Mouse (Mus musculus): ENCODE measurements around the gene Irak2.
"Not testable (repeated sequence)": the region's sequence is repeated elsewhere in the genome, so short reads cannot be mapped to it uniquely, and the experiment has no call there.

Gene Irak2

DNA sequence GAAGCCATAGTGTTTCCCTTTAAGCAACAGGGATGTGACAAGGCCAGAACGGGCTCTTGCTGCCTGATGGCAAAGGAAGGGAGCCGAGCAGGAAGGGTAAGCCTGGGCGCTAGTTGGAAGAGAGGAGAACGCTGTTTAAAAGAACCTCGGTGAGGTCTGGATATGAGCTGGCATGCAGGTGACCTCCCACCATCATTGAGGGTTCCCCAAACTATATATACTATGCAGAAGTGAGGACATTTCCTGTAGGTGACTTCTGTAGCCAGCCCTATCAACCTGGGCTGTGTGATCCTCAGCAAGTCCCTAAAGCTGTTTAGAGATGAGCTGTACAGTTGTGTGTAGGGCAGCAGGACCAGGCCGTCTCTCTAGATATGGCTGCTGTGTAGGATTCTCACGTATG, 26.0 kb downstream of the Irak2 start:
- DNase-seq (ENCODE audit: extremely low read depth, insufficient read length, low spot score), result no peak

DNA sequence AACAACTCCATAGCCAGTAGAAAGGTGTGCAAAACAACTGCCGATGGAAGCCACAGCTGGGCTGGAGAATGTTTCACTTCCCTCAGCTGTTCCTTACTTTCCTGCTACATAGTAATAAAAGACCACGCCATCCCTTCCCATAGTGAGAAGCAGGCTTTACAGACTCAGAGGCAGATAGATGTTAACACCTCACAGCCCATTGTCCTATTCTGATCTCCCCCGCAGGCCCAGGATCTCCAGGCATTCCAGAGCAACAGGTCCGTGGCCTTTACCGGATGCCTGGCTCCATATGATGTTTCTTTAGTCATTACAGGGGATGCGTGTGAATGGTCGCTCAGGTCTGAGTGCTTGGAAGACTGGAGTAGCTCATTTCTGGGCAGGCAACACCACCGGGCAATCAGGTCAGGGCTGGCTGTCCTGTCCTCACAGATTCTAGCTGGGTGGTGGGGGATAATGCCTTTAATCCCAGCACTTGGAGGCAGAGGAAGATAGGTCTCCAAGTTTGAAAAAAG, 29.4 kb downstream of the Irak2 start:
- no peak for DNase-seq (ENCODE audit: extremely low read depth, insufficient read length, low spot score)

DNA sequence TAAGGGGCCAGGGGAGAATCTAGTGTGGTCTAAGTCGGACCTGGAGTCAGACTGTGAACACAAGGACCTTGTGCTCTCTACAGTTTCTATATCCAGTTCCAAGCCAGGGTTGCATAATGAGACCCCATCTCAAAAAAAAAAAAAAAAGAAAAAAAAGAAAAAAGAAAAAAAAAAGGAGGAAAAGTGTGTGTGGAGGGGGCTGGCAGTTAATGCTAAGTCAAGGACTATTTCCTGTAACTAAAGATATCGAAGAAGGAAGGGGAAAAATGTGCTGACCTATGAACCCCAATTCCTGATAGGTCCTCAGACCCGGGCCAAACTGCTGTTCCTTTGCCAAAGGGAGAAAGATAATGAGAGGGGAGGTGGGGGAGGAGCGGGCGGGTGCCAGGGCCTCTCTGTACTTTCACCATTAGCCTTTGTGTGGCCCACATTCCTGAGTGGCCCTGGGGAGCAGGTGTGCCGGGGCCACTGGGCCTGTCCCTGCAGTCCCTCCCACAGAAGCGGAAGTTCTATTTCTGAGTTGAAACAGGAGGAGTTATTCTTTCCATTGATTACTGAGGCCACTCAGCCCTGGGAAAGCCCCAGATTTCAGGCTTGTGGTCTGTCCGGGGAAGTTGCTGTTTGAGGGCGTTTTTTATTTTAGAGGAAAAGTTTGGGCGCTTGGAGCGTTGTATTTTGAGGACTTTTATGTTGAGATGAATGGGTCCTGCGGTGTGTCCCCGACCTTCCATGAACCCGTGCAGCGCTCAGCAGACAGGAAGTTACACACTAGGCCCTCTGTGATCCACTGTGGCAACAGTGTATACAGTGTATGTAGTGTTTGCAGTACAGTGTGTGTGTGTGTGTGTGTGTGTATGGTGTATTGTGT, 30.3 kb downstream of the Irak2 start:
- peak; percentile 59 for DNase-seq (ENCODE audit: extremely low read depth, insufficient read length, low spot score)

DNA sequence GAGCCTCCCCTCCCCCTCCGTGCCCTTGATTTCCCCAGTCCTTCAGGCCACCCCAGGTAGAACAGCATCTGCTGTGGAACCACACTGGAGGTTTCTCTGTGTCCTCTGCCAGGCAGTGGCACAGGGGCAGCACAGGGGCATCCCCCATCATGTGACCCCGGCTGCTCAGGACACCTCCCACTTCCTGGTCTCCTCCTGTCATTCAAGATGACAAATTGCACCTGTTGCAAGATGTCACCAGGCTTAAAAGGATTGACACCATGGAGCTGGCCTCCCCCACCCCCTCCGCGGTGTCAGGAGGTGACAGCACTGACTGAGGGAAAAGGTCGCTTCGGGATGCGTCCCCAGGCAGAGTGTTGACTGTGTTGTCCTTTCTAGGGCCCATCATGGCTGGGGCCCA, 31.6 kb downstream of the Irak2 start:
- no peak for DNase-seq (ENCODE audit: extremely low read depth, insufficient read length, low spot score)

DNA sequence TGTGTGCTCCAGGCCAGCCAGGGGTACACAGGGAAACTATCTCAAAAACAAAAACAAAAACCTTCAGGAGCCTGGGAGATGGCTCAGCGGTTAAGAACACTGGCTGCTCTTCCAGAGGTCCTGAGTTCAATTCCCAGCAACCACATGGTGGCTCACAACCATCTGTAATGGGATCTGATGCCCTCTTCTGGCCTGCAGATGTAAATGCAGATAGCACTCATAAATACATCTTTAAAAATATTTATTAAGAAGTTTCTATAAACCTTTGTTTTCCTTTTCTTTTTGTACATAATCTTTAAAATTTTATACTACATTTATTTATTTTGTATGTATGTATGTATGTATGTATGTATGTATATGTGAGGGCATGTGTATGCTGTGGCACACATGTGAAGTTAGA, 33.8 kb downstream of the Irak2 start:
- not testable (repeated sequence) for DNase-seq (ENCODE audit: extremely low read depth, insufficient read length, low spot score)

DNA sequence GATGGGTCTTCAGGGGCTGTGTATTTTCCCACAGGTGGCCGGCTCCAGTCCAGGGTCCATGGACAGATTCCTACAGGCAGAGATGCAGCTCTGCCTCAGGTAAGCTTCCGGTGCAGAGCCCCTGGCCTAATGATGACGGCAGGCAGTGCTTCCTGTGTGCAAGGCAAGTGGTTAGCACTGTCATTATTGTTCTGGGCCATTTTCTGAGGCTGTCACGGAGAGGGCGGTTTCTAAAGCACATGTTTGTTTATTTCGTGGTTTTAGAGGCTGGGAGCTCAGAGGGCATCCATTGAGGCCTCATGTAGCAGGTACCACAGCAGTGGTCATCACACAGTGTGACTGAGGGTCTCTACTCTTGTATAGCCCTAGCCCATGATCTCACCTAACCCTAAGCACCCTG, 34.7 kb downstream of the Irak2 start:
- no peak for DNase-seq (ENCODE audit: extremely low read depth, insufficient read length, low spot score)

DNA sequence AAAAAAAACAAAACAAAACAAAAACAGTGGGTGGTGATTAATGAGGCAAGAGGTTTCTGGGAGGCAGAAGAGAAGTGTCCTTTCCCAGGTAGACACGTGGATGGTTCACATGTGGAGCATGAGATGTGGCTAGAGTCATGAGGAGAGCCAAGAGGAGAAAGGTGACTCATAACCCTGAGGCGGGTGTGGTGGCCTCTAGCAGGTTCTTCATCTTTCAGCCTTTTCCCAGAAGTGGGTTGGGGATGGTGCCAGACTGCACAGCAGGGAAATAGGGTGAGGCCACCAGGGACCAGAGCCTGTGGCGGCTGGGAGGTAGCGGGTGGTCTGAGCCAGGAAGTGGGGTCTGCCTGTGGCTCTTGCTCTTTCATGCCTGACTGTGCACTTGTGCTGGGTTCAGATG, 37.0 kb downstream of the Irak2 start:
- peak; percentile 88 for DNase-seq (ENCODE audit: extremely low read depth, insufficient read length, low spot score)

DNA sequence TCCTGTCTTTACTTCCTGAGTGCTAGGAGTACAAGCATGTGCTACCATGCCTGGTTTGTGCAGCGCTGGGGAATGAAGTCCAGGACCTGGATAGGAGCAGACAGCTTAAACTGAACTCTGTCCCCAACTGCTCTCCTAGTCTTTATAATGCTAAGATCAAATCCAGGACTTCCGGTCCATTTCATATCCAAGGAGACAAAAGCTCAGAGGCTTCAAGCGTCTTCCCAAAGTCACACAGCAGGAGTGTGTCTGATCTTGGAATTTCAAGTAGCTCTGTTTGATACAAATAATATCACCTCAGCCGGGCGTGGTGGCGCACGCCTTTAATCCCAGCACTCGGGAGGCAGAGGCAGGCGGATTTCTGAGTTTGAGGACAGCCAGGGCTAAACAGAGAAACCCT, 37.7 kb downstream of the Irak2 start:
- no peak for DNase-seq (ENCODE audit: extremely low read depth, insufficient read length, low spot score)

DNA sequence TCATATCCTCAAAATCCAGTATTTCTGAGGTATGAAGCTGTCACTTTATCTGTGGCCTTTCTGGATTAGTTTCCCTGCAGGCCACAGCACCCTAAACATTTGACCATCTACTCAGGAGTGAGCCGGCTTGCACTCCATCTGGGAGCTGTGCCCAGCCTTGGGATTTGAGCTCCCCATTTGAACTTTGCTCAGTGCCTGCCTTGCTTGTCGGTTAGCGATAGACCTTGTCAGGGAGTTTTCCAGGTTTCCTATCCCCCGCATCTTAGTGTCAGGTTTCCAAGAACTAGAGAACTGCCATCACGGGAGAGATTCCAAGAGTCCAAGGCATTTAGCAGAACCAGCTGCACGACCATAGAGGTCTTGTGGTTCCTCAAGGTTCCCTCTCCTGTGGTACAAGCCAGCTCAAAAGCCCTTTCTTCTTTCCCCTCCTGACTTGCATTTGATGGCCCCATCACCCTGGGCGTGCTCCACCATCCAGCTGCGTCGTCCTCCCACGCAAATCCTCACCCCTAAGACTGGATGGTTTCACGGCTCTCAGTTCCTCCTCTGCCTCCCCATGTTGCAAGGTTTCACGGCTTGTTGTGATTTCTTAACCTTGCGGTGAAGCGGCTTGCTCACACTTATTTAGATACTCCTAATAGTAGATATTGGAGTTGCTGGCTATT, 38.9 kb downstream of the Irak2 start:
- DNase-seq (ENCODE audit: extremely low read depth, insufficient read length, low spot score), result no peak

DNA sequence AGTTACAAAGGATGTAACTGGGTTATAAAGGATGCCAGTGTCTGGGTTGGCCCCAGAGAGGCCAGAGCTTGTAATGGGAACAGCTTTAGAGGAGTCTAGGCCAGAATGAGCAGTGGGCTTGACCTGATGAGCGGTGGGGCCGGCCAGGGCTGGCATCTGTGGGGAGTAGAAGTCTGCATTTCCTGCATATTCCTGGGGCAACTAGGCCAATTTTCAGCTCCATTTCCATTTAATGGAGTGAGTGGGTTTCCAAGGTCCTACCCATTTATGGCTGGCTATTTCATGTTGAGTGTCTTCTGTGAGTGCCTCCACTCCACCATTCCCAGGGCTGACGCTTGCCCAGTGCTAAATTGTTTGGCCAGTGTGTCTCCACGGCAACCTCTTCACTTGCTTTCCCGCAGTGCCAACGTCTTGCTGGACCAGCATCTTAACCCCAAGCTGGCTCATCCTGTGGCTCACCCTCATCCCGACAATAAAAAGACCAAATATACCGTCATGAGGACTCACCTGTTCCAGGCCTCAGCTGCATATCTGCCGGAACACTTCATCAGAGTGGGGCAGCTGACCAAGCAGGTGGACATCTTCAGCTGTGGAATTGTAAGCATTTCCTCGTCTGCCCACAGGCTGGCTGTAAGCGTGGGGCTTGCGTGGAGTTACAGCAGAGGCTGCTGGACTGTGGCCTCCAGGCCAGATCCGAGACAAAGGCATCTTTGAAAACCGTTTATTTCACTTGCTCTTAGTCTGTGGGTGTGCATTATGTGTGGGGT, 40.2 kb downstream of the Irak2 start:
- DNase-seq (ENCODE audit: extremely low read depth, insufficient read length, low spot score), result no peak

DNA sequence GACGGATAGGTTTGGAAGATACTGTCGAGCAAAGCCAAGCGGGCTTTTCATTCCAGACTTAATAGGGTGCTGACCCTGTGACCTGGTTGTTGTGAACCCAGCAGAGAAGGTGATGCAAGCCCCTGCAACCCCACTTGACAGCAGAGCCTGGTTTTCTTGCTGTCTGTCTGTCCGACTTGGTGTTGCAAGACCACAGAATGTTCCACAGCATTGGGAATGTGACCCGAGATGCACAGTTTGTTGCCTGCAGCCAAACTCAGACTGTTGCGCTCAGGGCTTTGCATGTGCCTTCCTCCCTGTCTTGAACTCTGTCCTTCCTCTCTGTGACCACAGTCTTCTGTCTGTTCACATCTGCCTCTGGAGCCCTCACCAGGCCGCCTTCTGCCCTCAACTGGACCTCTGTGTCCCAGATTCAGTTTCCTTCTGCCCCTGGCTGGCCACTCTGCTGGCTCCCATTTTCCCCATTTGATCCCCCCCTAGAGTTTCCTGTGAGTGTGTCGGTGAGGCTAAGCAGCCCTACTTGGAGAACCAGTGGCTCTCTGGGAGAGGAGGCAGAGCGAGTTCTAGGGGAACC, 41.8 kb downstream of the Irak2 start:
- no peak for DNase-seq (ENCODE audit: extremely low read depth, insufficient read length, low spot score)

DNA sequence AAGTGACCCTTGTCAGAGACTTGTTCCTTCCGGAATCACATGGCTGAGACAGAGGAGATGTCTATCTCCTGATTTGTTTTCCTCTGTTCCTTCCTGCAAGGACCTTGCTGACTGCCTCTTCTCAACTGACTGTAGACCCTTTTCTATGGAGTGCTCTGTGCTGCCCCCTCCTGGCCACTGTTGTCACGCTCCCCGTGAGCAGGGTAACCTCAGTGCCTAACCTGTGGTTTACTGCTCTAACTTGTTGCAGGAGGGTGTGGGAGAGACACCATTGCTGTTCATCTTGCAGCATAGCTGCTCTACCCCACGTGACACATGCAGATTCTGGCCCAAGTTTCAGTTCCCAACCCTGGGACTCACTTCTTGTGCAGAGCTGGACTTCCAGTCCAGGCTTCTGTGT, 43.0 kb downstream of the Irak2 start:
- peak; percentile 76 for DNase-seq (ENCODE audit: extremely low read depth, insufficient read length, low spot score)

DNA sequence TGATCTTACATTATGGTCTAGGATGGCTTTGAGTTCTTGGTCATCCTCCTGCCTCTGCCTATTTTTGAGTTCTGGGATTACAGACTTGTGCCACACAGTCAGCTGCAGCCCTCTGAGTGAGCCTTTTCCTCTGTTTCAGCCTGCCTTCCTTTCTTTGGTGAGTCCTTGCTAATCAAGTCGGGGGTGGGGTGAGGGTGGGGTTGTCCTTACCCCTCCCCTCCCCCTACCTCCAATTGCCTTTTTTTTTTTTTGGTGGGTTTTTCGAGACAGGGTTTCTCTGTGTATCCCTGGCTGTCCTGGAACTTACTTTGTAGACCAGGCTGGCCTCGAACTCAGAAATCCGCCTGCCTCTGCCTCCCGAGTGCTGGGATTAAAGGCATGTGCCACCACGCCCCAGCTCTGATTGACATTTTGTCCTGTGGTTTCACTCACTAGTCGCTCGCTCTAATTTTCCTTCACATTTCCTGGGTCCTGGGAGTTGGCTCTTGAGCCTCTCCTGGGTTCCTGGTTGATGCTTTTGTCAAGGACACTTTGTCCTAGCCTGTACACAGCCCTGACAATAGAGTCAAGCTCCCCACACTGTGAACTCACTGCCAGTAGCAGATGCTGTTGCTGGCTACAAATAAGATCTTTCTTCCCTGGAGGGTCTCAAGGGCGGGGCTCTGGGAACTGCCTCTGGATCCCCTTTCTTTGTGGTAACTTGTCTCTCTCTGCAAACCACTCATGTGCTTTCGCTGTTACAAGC, 45.0 kb downstream of the Irak2 start:
- DNase-seq (ENCODE audit: extremely low read depth, insufficient read length, low spot score), result no peak

DNA sequence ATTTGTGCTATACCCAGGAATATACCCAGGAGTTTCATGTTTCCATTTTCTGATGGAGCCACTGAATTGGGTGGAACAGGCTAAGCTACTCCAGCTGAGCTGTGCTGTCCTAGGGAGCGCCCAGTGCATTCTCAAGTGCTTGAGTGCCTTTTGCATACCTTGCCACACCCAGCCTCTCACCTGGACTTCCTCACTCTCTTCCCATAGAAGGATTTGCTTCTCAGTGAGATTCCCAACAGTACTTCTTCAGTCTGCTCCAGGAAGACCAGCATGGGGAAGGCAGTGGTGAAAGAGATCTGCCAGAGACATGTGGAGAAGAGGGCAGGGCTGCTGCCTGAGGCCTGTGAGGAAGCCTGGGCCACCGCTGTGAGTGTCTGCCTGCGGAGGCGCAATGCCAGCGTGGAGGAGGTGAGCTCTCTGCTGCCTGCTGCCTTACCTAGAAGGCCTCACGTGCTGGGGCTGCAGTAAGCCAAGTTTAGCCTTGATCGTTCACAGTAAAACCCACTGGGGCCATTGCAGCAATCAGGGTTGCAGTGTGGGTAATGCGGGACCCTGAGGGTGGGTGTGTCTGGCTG, 48.4 kb downstream of the Irak2 start:
- no peak for DNase-seq (ENCODE audit: extremely low read depth, insufficient read length, low spot score)

DNA sequence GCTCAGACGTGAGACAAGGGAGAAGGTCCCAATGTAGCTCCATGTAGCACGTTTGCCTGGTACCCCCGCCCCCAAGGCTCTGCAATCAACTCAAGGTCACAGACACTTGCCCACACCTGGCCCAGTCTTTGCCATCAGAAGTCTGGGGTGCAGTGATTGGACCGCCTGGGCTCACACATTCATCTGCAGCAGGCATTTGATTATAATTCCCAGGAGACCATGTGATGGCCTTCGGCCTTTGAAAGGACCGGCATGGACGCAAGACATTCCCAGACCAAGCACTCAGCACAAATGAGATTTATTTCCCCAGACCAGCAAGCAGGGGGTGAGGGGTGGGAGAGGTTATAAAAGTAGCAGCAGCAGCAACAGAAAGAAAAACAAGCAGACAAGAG, 51.7 kb downstream of the Irak2 start:
- DNase-seq (ENCODE audit: extremely low read depth, insufficient read length, low spot score), result no peak

DNA sequence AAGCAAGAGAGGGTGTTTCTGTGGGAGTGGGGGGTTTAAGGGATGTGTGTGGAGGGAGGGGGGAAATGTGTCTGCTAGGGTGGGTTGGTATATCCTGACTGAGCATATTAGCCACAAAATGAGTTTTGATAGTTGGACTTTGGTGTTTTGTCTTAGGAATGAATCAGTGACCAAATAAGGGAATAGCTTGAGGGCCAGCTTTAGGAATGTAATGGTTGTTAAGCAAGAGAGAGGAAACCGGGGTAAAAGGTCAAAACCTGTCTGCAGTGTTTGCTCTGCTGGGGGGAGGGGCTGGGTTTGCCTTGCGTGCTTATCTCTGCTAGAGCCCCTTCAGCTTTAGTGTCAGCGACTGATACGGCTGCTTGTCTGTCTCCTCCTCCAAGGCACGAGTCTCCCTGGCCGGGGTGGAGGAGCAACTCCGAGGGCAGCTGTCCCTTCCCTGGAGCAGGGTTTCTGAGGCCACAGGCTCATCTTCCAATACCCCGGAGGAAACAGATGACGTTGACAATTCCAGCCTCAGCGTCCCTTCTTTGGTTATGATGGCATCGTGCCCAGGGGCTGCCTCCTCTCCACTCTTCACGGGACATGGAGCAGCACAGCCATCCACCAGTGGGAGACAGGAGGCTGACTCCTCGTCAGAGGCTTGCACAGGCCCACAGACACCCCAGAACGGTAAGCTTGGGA, 52.3 kb downstream of the Irak2 start:
- peak; percentile 90 for DNase-seq (ENCODE audit: extremely low read depth, insufficient read length, low spot score)

DNA sequence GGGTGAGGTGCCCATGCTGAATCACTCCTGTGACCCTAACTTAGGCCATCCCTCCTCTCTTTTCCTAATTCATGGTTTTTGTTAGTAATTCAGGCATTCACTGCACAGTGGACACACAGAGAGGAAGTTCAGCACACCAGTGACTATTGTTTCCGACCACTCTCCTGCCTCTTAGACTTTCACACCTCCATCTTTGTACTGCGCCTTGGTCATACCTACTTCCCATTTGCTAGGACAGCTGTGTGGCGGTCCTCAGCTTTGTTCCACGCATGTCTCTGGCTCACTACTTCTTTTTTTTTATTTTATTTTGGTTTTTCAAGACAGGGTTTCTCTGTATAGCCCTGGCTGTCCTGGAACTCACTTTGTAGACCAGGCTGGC, 52.8 kb downstream of the Irak2 start:
- no peak for DNase-seq (ENCODE audit: extremely low read depth, insufficient read length, low spot score)

DNA sequence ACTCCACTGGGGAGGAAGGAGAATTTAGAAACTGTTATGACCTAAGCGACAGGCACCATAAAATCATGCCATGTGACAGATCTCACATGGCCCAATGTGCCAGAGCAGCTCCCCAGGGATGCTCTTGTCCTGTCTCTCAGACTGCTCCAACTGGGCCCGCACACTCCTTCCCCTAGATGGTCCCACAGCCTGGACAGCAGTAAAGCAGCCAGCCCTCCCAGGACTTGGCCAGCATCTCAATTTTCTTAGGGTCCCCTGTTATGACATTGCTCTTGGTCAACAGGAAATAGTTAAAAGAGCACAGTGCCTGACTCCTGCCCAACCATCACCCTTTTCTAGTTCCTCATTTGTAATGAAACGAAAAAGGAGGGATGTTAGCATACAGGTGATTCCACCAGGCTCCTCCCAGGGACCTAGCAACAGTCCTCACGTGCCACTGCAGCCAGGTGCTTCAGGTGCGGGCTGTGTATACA, 54.4 kb downstream of the Irak2 start:
- DNase-seq (ENCODE audit: extremely low read depth, insufficient read length, low spot score), result peak; percentile 54

DNA sequence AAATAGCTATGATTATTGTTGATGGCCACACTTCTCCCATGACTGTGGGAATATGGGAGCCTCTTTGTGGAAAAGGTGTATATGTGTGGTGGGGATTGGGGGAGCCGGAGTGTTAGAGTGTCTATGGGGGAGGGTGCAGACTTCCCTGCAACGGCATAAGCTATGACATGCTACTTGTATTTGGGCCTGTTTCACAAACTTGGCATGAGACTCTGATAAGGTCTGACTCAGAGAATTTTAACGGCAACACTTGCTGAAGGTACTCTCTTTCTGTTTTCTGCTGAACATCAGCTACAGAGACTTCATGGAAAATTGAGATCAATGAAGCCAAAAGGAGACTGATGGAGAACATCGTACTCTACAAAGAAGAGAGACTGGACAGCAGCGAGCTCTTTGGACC, 55.1 kb downstream of the Irak2 start:
- no peak for DNase-seq (ENCODE audit: extremely low read depth, insufficient read length, low spot score)

Measured in 3134 (cell line).